8 mouse cellular contexts compared by ENCODE assay signal in the genomic region with DNA sequence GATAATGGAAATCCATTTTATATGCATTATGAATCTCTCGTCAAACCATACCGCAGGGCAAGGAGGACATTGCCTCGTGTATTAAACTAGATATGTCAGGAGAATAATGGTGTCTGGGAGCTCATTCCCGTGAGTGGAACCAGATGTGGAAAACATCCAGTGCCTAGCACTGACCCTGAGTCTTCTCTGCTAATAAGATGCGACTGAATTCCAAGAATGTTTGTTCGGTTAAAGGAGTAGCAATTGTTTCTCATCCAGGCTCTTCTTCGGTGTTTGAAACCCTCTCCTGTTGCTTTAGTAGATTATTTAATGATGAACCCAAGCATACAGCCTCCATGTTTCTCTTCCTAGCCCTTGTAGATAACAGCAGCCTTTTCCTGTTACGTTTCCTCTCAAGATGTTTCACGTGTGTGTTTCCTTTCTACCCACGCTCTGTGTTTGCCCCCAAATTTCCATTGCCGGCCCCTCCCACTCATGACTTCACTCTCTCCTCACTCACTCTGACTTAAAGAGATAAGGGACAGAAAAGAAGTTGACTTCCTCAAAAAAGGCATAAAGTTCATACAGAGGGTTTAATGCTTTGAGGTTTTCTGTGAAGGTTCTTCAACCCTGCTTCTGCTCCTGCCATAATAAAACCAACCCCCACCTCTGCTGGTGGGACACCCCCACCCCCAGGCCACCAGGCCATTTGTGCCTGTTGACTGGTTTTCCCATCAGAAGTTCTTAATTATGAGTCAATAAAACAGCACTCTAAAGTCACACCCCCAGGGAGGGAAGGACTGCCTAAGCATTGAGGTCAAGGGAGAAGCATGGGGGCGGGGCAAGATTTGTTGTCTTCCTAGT.
DNase-seq lines count a peak whose midpoint lies in the region; ATAC-seq and TF ChIP-seq lines count a peak whose summit lies in the region.

No protein-coding gene starts in this region.

- H3K9ac ChIP-seq in hindbrain, embryonic 14.5 days = no peak overlapping the region

- peak overlapping the region; percentile 72 for H3K27ac ChIP-seq in embryonic facial prominence, embryonic 10.5 days (replicated peaks)
- peak overlapping the region; percentile 81 for H3K27ac ChIP-seq in kidney, adult 2 months (ENCODE audit: insufficient read depth, low read depth, low read length)
- no peak overlapping the region for H3K27ac ChIP-seq in hindbrain, embryonic 14.5 days

- H3K4me1 ChIP-seq in embryonic facial prominence, embryonic 10.5 days = peaks cover 67% of the 10 kb centered on the region
- H3K4me1 ChIP-seq in kidney, adult 2 months (ENCODE audit: control insufficient read depth, insufficient read depth, low read length) = peaks cover 9% of the 10 kb centered on the region
- peaks cover 21% of the 10 kb centered on the region; the same call in 1 of the 2 replicates for H3K4me1 ChIP-seq in hindbrain, embryonic 14.5 days (replicated peaks; ENCODE audit: control insufficient read depth, insufficient read depth, low read length)

- H3K9me3 ChIP-seq in embryonic facial prominence, embryonic 10.5 days = peaks cover 7% of the 10 kb centered on the region; the same call in 1 of the 2 replicates
- peaks cover 6% of the 10 kb centered on the region; the same call in 1 of the 2 replicates for H3K9me3 ChIP-seq in hindbrain, embryonic 14.5 days (ENCODE audit: control insufficient read depth, low read length)

- no peaks in the 10 kb centered on the region for H3K27me3 ChIP-seq in embryonic facial prominence, embryonic 10.5 days (replicated peaks; ENCODE audit: low read depth, poor library complexity, severe bottlenecking)
- no peaks in the 10 kb centered on the region for H3K27me3 ChIP-seq in kidney, adult 2 months (replicated peaks; ENCODE audit: control insufficient read depth, insufficient read depth, low read length)
- H3K27me3 ChIP-seq in hindbrain, embryonic 14.5 days (ENCODE audit: control insufficient read depth, insufficient read depth, low read length) = no peaks in the 10 kb centered on the region

- peaks cover 3% of the 10 kb centered on the region; the same call in 1 of the 2 replicates for H3K36me3 ChIP-seq in embryonic facial prominence, embryonic 10.5 days (replicated peaks)
- H3K36me3 ChIP-seq in kidney, adult 2 months (ENCODE audit: control insufficient read depth, insufficient read depth, low read length) = no peaks in the 10 kb centered on the region
- H3K36me3 ChIP-seq in hindbrain, embryonic 14.5 days (replicated peaks; ENCODE audit: control insufficient read depth, insufficient read depth) = no peaks in the 10 kb centered on the region

- no peak overlapping the region for H3K4me2 ChIP-seq in hindbrain, embryonic 14.5 days (replicated peaks)

- no peak for TF ChIP-seq CTCF in kidney, adult 2 months (conservative IDR thresholded peaks at IDR 0.05; ENCODE audit: insufficient read depth, insufficient read length, low read depth, low read length)

- peak; percentile 24 for DNase-seq in adrenal gland, adult 2 months
- DNase-seq in adrenal gland, adult 8-10 months = no peak
- peak; percentile 57 for DNase-seq in embryonic facial prominence, embryonic 10.5 days (ENCODE audit: low spot score)
- DNase-seq in kidney, adult 2 months = peak; percentile 67
- DNase-seq in lung, postnatal 10 days = peak; percentile 60
- DNase-seq in thymus, postnatal 0 days (ENCODE audit: low spot score) = peak; percentile 72
- no peak for DNase-seq in hindbrain, embryonic 14.5 days (ENCODE audit: low spot score)
- DNase-seq in layer of hippocampus, adult 9-10 months (ENCODE audit: low spot score) = no peak

- WGBS in embryonic facial prominence, embryonic 10.5 days = 31% methylated on average over 12 of the region's 12 CpGs
- WGBS in kidney, adult 2 months = 28% methylated on average over 12 of the region's 12 CpGs
- 46% methylated on average over 12 of the region's 12 CpGs for WGBS in hindbrain, embryonic 14.5 days

- TF ChIP-seq POLR2A in kidney, adult 2 months (IDR thresholded peaks at IDR 0.05; ENCODE audit: low read depth, low read length) = no peak

- ATAC-seq in hindbrain, embryonic 14.5 days (ENCODE audit: low FRiP score) = no peak

- peak overlapping the region; percentile 27; the same call in 1 of the 2 replicates for H3K4me3 ChIP-seq in embryonic facial prominence, embryonic 10.5 days
- H3K4me3 ChIP-seq in kidney, adult 2 months (ENCODE audit: insufficient read depth, low read depth, low read length) = no peak overlapping the region
- no peak overlapping the region for H3K4me3 ChIP-seq in hindbrain, embryonic 14.5 days (replicated peaks; ENCODE audit: low read length)

Comparison
In these comparisons a context has a peak if more than half of its experiments do, and no peak if none do; other contexts are left out.
1. DNase-seq: peak in adrenal gland, adult 2 months (single experiment), embryonic facial prominence, embryonic 10.5 days (single experiment), kidney, adult 2 months (single experiment), lung, postnatal 10 days (single experiment) and thymus, postnatal 0 days (single experiment); none in adrenal gland, adult 8-10 months (single experiment), hindbrain, embryonic 14.5 days (single experiment) and layer of hippocampus, adult 9-10 months (single experiment).